Mouse (Mus musculus) lung, postnatal 0 days (tissue): ENCODE results near the gene Fanca. TPM values are rescaled to one million over a fixed set of nuclear protein-coding genes. Genes with fewer than 3 reads are reported as not detected.

Experiments
- ATAC-seq: fragments of 200-750 bp; cut with Nextera tagmentation; 2 replicates; pipeline ENCODE4 v1.8.0; 2017; ENCODE audit warnings: moderate library complexity
- DNase-seq: peaks from one replicate; pipeline ENCODE4 v3.0.0-alpha.2; 2016; ENCODE audit warnings: low spot score
- H3K27ac ChIP-seq: fragments of 300-500 bp; sonication (generic); 2 replicates; pipeline ENCODE4 v1.5.1; 2014; ENCODE audit warnings: antibody characterized with exemption, mild to moderate bottlenecking, low read length, mixed read lengths
- H3K27me3 ChIP-seq: fragments of 300-500 bp; sonication (generic); replicated peaks from 2 replicates; pipeline ENCODE4 v1.6.1; 2014; ENCODE audit warnings: low read length, mixed read lengths; ENCODE audit not compliant: insufficient read depth
- H3K36me3 ChIP-seq: fragments of 300-500 bp; sonication (generic); 2 replicates; pipeline ENCODE4 v1.6.1; 2014; ENCODE audit warnings: low read length, mixed read lengths; ENCODE audit not compliant: insufficient read depth
- H3K4me1 ChIP-seq: fragments of 300-500 bp; sonication (generic); 2 replicates; pipeline ENCODE4 v1.6.1; 2014; ENCODE audit warnings: antibody characterized with exemption, low read depth, low read length, mixed read lengths; ENCODE audit not compliant: insufficient read depth
- H3K4me2 ChIP-seq: fragments of 300-500 bp; sonication (generic); replicated peaks from 2 replicates; pipeline ENCODE4 v1.6.1; 2014; ENCODE audit warnings: low read depth, mild to moderate bottlenecking, low read length, moderate library complexity, mixed read lengths
- H3K4me3 ChIP-seq: fragments of 300-500 bp; sonication (generic); 2 replicates; pipeline ENCODE4 v1.5.1; 2014; ENCODE audit warnings: low read depth, low read length
- H3K9ac ChIP-seq: fragments of 300-500 bp; sonication (generic); replicated peaks from 2 replicates; pipeline ENCODE4 v1.6.1; 2014; ENCODE audit warnings: low read depth, mild to moderate bottlenecking
- H3K9me3 ChIP-seq: fragments of 300-500 bp; sonication (generic); 2 replicates; pipeline ENCODE4 v1.6.1; 2016; ENCODE audit warnings: low read length, mixed read lengths
- CTCF ChIP-seq: IDR thresholded peaks from 2 replicates; pipeline ENCODE4 v1.5.1; 2016; ENCODE audit warnings: antibody characterized with exemption, mild to moderate bottlenecking
- EP300 ChIP-seq: IDR thresholded peaks from 2 replicates; pipeline ENCODE4 v1.6.1; 2016; ENCODE audit warnings: antibody characterized with exemption, mild to moderate bottlenecking, control low read depth
- WGBS: fragments of 180-500 bp; shearing (Covaris S2); extraction: QIAGEN DNeasy Blood & Tissue Kit; methylation state at CpG from one replicate; pipeline ENCODE4 v1.1.7; 2014; 5-methylcytosine and 5-hydroxymethylcytosine counted together
- polyA plus RNA-seq: library from polyadenylated mRNA; unstranded; fragments of >200 nt; fragmentation: Nextera tagmentation; extraction: Ambion mirVana; gene quantifications from 2 replicates; pipeline ENCODE4 v1.2.1, GENCODE M21; 2015

The Fanca gene
- polyA plus RNA-seq, 1 experiment from 2014 or later, result 4.5 TPM

DNA sequence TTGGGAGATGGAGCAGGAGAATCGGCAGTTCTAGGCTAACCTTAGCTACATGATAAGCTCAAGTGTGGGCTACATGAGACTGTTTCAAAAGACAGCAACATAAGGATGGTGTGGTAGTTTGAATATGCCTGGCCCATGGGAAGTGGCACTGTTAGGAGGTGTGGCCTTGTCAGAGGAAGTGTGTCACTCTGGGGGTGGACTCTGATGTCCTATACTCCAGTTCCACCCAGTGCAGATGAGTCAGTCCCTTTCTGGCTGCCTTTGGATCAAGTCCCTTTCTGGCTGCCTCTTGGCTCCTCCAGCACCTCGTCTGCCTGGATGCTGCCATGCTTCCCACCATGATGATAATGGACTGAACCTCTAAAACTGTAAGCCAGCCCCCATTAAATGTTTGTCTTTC, 25.6 kb downstream of the Fanca start:
- Histone ChIP-seq H3K4me1 (no peaks in the 10 kb centered on the region), H3K27me3 (no peaks in the 10 kb centered on the region), H3K27ac (no peak overlapping the region), H3K9ac (no peak overlapping the region), H3K4me3 (no peak overlapping the region), H3K9me3 (no peaks in the 10 kb centered on the region), H3K4me2 (no peak overlapping the region), H3K36me3 (no peaks in the 10 kb centered on the region)
- TF ChIP-seq EP300, result no peak
- no peak for TF ChIP-seq CTCF
- DNase-seq (no peak), ATAC-seq (no peak)
- 79% methylated on average over 2 of the region's 2 CpGs for WGBS

- Histone ChIP-seq H3K4me1 (no peaks in the 10 kb centered on the region), H3K9me3 (no peaks in the 10 kb centered on the region), H3K4me3 (no peak overlapping the region), H3K9ac (no peak overlapping the region), H3K4me2 (no peak overlapping the region), H3K36me3 (no peaks in the 10 kb centered on the region), H3K27me3 (no peaks in the 10 kb centered on the region), H3K27ac (no peak overlapping the region)
- no peak for TF ChIP-seq CTCF
- no peak for TF ChIP-seq EP300
- 86% methylated on average over 3 of the region's 3 CpGs for WGBS
- ATAC-seq (no peak), DNase-seq (no peak)
These were observed 26.1 kb downstream of the Fanca start for GRCm38 (mm10) chr8:123292281-123292680.

- H3K27ac ChIP-seq, result no peak overlapping the region
- no peaks in the 10 kb centered on the region for H3K9me3 ChIP-seq
- DNase-seq (no peak), ATAC-seq (no peak)
- WGBS, result 82% methylated on average over 8 of the region's 8 CpGs
- no peaks in the 10 kb centered on the region for H3K36me3 ChIP-seq
- no peak overlapping the region for H3K4me3 ChIP-seq
- no peak for TF ChIP-seq CTCF
- TF ChIP-seq EP300, result no peak
- H3K9ac ChIP-seq, result no peak overlapping the region
- H3K27me3 ChIP-seq, result no peaks in the 10 kb centered on the region
- H3K4me2 ChIP-seq, result no peak overlapping the region
- no peaks in the 10 kb centered on the region for H3K4me1 ChIP-seq
These were observed 26.7 kb downstream of the Fanca start for GRCm38 (mm10) chr8:123291716-123292115.

GRCm38 (mm10) chr8:123290679-123291078, 27.7 kb downstream of the Fanca start:
- H3K4me1 ChIP-seq, result no peaks in the 10 kb centered on the region
- WGBS, result 90% methylated on average over 8 of the region's 8 CpGs
- H3K4me2 ChIP-seq, result no peak overlapping the region
- ATAC-seq, result no peak
- no peaks in the 10 kb centered on the region for H3K36me3 ChIP-seq
- no peaks in the 10 kb centered on the region for H3K27me3 ChIP-seq
- DNase-seq, result no peak
- TF ChIP-seq EP300 (no peak), CTCF (no peak)
- H3K27ac ChIP-seq, result no peak overlapping the region
- no peak overlapping the region for H3K9ac ChIP-seq
- H3K4me3 ChIP-seq, result no peak overlapping the region
- H3K9me3 ChIP-seq, result no peaks in the 10 kb centered on the region

DNA sequence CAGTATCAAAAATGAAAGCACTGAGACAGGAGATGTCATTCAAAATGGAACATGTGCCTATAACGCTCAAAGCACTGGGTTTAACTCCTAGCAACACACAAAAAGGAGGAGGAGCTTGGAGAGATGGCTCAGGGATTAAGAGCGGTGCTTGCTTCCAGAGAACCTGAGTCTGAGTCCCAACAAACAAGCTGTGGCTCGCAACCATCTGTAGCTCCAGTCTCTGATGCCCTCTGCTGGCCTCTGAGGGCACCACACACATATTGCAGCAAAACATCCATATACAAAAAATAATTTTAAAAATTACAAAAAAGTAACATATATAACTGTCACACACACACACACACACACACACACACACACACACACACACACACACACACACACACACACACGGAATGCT, 28.2 kb downstream of the Fanca start:
- peak; percentile 63 for TF ChIP-seq CTCF
- no peak for TF ChIP-seq EP300
- no peaks in the 10 kb centered on the region for H3K4me1 ChIP-seq
- H3K4me2 ChIP-seq, result no peak overlapping the region
- H3K27me3 ChIP-seq, result no peaks in the 10 kb centered on the region
- H3K36me3 ChIP-seq, result no peaks in the 10 kb centered on the region
- DNase-seq (peak; percentile 27), ATAC-seq (no peak)
- 69% methylated on average over 4 of the region's 4 CpGs for WGBS
- H3K4me3 ChIP-seq, result no peak overlapping the region
- no peak overlapping the region for H3K27ac ChIP-seq
- no peaks in the 10 kb centered on the region for H3K9me3 ChIP-seq
- no peak overlapping the region for H3K9ac ChIP-seq

GRCm38 (mm10) chr8:123287362-123287761, 31.0 kb downstream of the Fanca start:
- 93% methylated on average over 17 of the region's 17 CpGs for WGBS
- no peaks in the 10 kb centered on the region for H3K9me3 ChIP-seq
- H3K9ac ChIP-seq, result no peak overlapping the region
- ATAC-seq (no peak), DNase-seq (no peak)
- H3K4me1 ChIP-seq, result no peaks in the 10 kb centered on the region
- no peak overlapping the region for H3K4me3 ChIP-seq
- H3K36me3 ChIP-seq, result no peaks in the 10 kb centered on the region
- TF ChIP-seq CTCF (no peak), EP300 (no peak)
- H3K27me3 ChIP-seq, result no peaks in the 10 kb centered on the region
- no peak overlapping the region for H3K27ac ChIP-seq
- no peak overlapping the region for H3K4me2 ChIP-seq

- Histone ChIP-seq H3K27ac (no peak overlapping the region), H3K4me1 (no peaks in the 10 kb centered on the region), H3K36me3 (no peaks in the 10 kb centered on the region), H3K9me3 (no peaks in the 10 kb centered on the region), H3K4me3 (no peak overlapping the region), H3K9ac (no peak overlapping the region), H3K4me2 (no peak overlapping the region), H3K27me3 (no peaks in the 10 kb centered on the region)
- 48% methylated on average over 5 of the region's 5 CpGs for WGBS
- TF ChIP-seq CTCF, result no peak
- TF ChIP-seq EP300, result no peak
- DNase-seq, result peak; percentile 28
- peak; percentile 70 for ATAC-seq
These were observed 33.9 kb downstream of the Fanca start for GRCm38 (mm10) chr8:123284493-123284892.
